Mouse (Mus musculus) intestine, embryonic 15.5 days (tissue): ENCODE measurements around the gene Tcp11l2. TPM values are rescaled to one million over a fixed set of nuclear protein-coding genes. Genes with fewer than 3 reads are reported as not detected.

Experiments used
- ATAC-seq: fragments of 200-750 bp; cut with Nextera tagmentation; 2 replicates; pipeline ENCODE4 v1.8.0; 2017; ENCODE audit warnings: moderate TSS enrichment, moderate library complexity
- H3K27ac ChIP-seq: fragments of 300-500 bp; sonication (generic); 2 replicates; pipeline ENCODE4 v1.5.1; 2015; ENCODE audit warnings: mild to moderate bottlenecking, inconsistent platforms
- H3K27me3 ChIP-seq: fragments of 300-500 bp; sonication (generic); replicated peaks from 2 replicates; pipeline ENCODE4 v1.6.1; 2015; ENCODE audit warnings: inconsistent platforms
- H3K36me3 ChIP-seq: fragments of 300-500 bp; sonication (generic); 2 replicates; pipeline ENCODE4 v1.6.1; 2015; ENCODE audit warnings: inconsistent platforms
- H3K4me1 ChIP-seq: fragments of 300-500 bp; sonication (generic); replicated peaks from 2 replicates; pipeline ENCODE4 v1.6.1; 2015; ENCODE audit warnings: inconsistent platforms
- H3K4me2 ChIP-seq: fragments of 300-500 bp; sonication (generic); replicated peaks from 2 replicates; pipeline ENCODE4 v1.6.1; 2015; ENCODE audit warnings: mild to moderate bottlenecking, inconsistent platforms
- H3K4me3 ChIP-seq: fragments of 300-500 bp; sonication (generic); replicated peaks from 2 replicates; pipeline ENCODE4 v1.5.1; 2015; ENCODE audit warnings: inconsistent platforms
- H3K9ac ChIP-seq: fragments of 300-500 bp; sonication (generic); 2 replicates; pipeline ENCODE4 v1.6.1; 2015; ENCODE audit warnings: inconsistent platforms
- H3K9me3 ChIP-seq: fragments of 300-500 bp; sonication (generic); 2 replicates; pipeline ENCODE4 v1.6.1; 2016; ENCODE audit warnings: inconsistent platforms
- WGBS: fragments of 180-500 bp; shearing (Covaris S2); methylation state at CpG from one replicate; pipeline ENCODE4 v1.1.7; 2015; 5-methylcytosine and 5-hydroxymethylcytosine counted together
- polyA plus RNA-seq: library from polyadenylated mRNA; unstranded; fragments of >200 nt; fragmentation: Nextera tagmentation; extraction: Ambion mirVana; gene quantifications from 2 replicates; pipeline ENCODE4 v1.2.1, GENCODE M21; 2015

Gene Tcp11l2
- polyA plus RNA-seq, 1 experiment from 2014 or later = 11.6 TPM

- 0 out of 2 replicates have a peak, but pooled peaks cover 5% of the 10 kb centered on the region for H3K36me3 ChIP-seq
- no peaks in the 10 kb centered on the region for H3K9me3 ChIP-seq
- no peak for ATAC-seq
- H3K4me1 ChIP-seq = no peaks in the 10 kb centered on the region
- H3K27ac ChIP-seq = no peak overlapping the region
- WGBS = 92% methylated on average over 5 of the region's 5 CpGs
- H3K27me3 ChIP-seq = no peaks in the 10 kb centered on the region
- no peak overlapping the region for H3K9ac ChIP-seq
- H3K4me3 ChIP-seq = no peak overlapping the region
- no peak overlapping the region for H3K4me2 ChIP-seq
Measured at GRCm38 (mm10) chr10:84647264-84647663, 70.8 kb downstream of the Tcp11l2 start.

GRCm38 (mm10) chr10:84648911-84649310 is 72.5 kb downstream of the Tcp11l2 start:
- Histone ChIP-seq H3K4me2 (no peak overlapping the region), H3K27me3 (no peaks in the 10 kb centered on the region), H3K4me1 (no peaks in the 10 kb centered on the region), H3K27ac (no peak overlapping the region), H3K9ac (no peak overlapping the region), H3K4me3 (no peak overlapping the region), H3K36me3 (peaks cover 12% of the 10 kb centered on the region), H3K9me3 (no peaks in the 10 kb centered on the region)
- ATAC-seq = no peak
- 69% methylated on average over 4 of the region's 4 CpGs for WGBS

- H3K9me3 ChIP-seq = no peaks in the 10 kb centered on the region
- H3K9ac ChIP-seq = no peak overlapping the region
- H3K27me3 ChIP-seq = no peaks in the 10 kb centered on the region
- H3K27ac ChIP-seq = no peak overlapping the region
- WGBS = 74% methylated on average over 4 of the region's 4 CpGs
- ATAC-seq = no peak
- H3K36me3 ChIP-seq = peaks cover 7% of the 10 kb centered on the region
- H3K4me3 ChIP-seq = no peak overlapping the region
- H3K4me1 ChIP-seq = no peaks in the 10 kb centered on the region
- no peak overlapping the region for H3K4me2 ChIP-seq
Measured at GRCm38 (mm10) chr10:84654029-84654428, 77.6 kb downstream of the Tcp11l2 start.

GRCm38 (mm10) chr10:84654731-84655130 is 78.3 kb downstream of the Tcp11l2 start:
- Histone ChIP-seq H3K27me3 (no peaks in the 10 kb centered on the region), H3K27ac (no peak overlapping the region), H3K9ac (no peak overlapping the region), H3K36me3 (peaks cover 7% of the 10 kb centered on the region), H3K4me2 (no peak overlapping the region), H3K9me3 (no peaks in the 10 kb centered on the region), H3K4me1 (no peaks in the 10 kb centered on the region), H3K4me3 (no peak overlapping the region)
- 88% methylated on average over 4 of the region's 4 CpGs for WGBS
- no peak for ATAC-seq

- no peak for ATAC-seq
- Histone ChIP-seq H3K4me3 (no peak overlapping the region), H3K4me1 (no peaks in the 10 kb centered on the region), H3K36me3 (peaks cover 7% of the 10 kb centered on the region), H3K9ac (no peak overlapping the region), H3K27ac (no peak overlapping the region), H3K9me3 (no peaks in the 10 kb centered on the region), H3K4me2 (no peak overlapping the region), H3K27me3 (no peaks in the 10 kb centered on the region)
- WGBS = 87% methylated on average over 4 of the region's 4 CpGs
Measured at GRCm38 (mm10) chr10:84656618-84657017, 80.2 kb downstream of the Tcp11l2 start.

GRCm38 (mm10) chr10:84657437-84658087 is 81.1 kb downstream of the Tcp11l2 start:
- H3K4me2 ChIP-seq = no peak overlapping the region
- H3K27ac ChIP-seq = no peak overlapping the region
- H3K36me3 ChIP-seq = peaks cover 7% of the 10 kb centered on the region
- H3K9ac ChIP-seq = no peak overlapping the region
- H3K4me3 ChIP-seq = no peak overlapping the region
- H3K4me1 ChIP-seq = no peaks in the 10 kb centered on the region
- no peaks in the 10 kb centered on the region for H3K27me3 ChIP-seq
- ATAC-seq = no peak
- 65% methylated on average over 6 of the region's 6 CpGs for WGBS
- no peaks in the 10 kb centered on the region for H3K9me3 ChIP-seq

- ATAC-seq = no peak
- WGBS = 62% methylated on average over 18 of the region's 18 CpGs
- H3K36me3 ChIP-seq = peaks cover under 1% of the 10 kb centered on the region; the same call in 1 of the 2 replicates
- H3K27ac ChIP-seq = no peak overlapping the region
- no peaks in the 10 kb centered on the region for H3K4me1 ChIP-seq
- H3K4me2 ChIP-seq = no peak overlapping the region
- H3K9me3 ChIP-seq = no peaks in the 10 kb centered on the region
- no peaks in the 10 kb centered on the region for H3K27me3 ChIP-seq
- no peak overlapping the region for H3K9ac ChIP-seq
- H3K4me3 ChIP-seq = no peak overlapping the region
Measured at GRCm38 (mm10) chr10:84658088-84658848, 81.8 kb downstream of the Tcp11l2 start.

- Histone ChIP-seq H3K36me3 (no peaks in the 10 kb centered on the region), H3K9ac (no peak overlapping the region), H3K4me2 (no peak overlapping the region), H3K9me3 (no peaks in the 10 kb centered on the region), H3K27me3 (no peaks in the 10 kb centered on the region), H3K4me1 (no peaks in the 10 kb centered on the region), H3K27ac (no peak overlapping the region), H3K4me3 (no peak overlapping the region)
- no peak for ATAC-seq
- WGBS = 89% methylated on average over 3 of the region's 3 CpGs
Measured at GRCm38 (mm10) chr10:84659281-84659680, 82.9 kb downstream of the Tcp11l2 start.

- Histone ChIP-seq H3K9me3 (no peaks in the 10 kb centered on the region), H3K27me3 (no peaks in the 10 kb centered on the region), H3K4me2 (no peak overlapping the region), H3K36me3 (no peaks in the 10 kb centered on the region), H3K27ac (no peak overlapping the region), H3K4me1 (no peaks in the 10 kb centered on the region), H3K9ac (no peak overlapping the region), H3K4me3 (no peak overlapping the region)
- WGBS = 91% methylated on average over 6 of the region's 6 CpGs
- ATAC-seq = no peak
Measured at GRCm38 (mm10) chr10:84662138-84662537, 85.7 kb downstream of the Tcp11l2 start.

Other genes starting within 250 kb of the Tcp11l2 start
- 0.92 and 0.97 TPM in 2 replicates for gene Nuak1, start 136.0 kb upstream of the Tcp11l2 start, polyA plus RNA-seq
- 59.8 and 61.2 TPM in 2 replicates for gene Ckap4, start 42.6 kb upstream of the Tcp11l2 start, polyA plus RNA-seq
- gene Polr3b, start 45.7 kb downstream of the Tcp11l2 start, polyA plus RNA-seq = 11.3 and 11.6 TPM in 2 replicates
- not detected in 2 replicates for gene Rfx4, start 179.4 kb downstream of the Tcp11l2 start, polyA plus RNA-seq